Mouse (Mus musculus): Measurements from ENCODE around the gene Eps8.

DNA sequence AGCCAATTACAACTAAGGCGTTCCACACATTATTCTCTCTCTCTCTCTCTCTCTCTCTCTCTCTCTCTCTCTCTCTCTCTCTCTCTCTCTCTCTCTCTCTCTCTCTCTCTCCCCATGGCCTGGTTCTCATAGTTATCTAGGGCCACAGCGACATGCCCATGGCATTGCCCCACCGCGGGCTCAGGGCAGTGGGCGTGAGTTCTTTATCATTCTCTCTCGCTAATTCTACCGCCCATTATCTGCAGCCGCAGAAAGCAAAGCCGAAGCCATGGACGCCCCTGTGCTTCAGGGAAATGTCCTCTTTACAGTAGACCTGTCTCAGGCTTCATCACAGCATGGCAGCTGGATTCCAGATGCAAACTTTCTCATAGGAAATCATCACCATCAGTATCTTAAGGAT, 16.9 kb upstream of the Eps8 start:
- TF ChIP-seq CTCF (IDR thresholded peaks at IDR 0.05; ENCODE audit: low read depth, low read length) = no peak
- no peak for TF ChIP-seq POLR2A (IDR thresholded peaks at IDR 0.05; ENCODE audit: insufficient read depth, low read length)

Measured in ES-Bruce4 (cell line).